Mouse (Mus musculus) MEL (cell line): ENCODE results near the gene Aasdhppt. TPM values are rescaled to one million over a fixed set of nuclear protein-coding genes. Genes with fewer than 3 reads are reported as not detected.

Experiments
- DNase-seq: peaks from one replicate; pipeline ENCODE4 v3.0.0; 2011; ENCODE audit warnings: low read depth, low spot score
- H3K27ac ChIP-seq: 2 replicates; pipeline ENCODE4 v1.5.1; 2012; ENCODE audit warnings: low read depth, mild to moderate bottlenecking, control low read depth, low read length, moderate library complexity; ENCODE audit not compliant: control insufficient read depth
- H3K27me3 ChIP-seq, 2 experiments: fragments of 150-350 bp in 1 of 2; sonication (generic) in 1 of 2; 2 replicates each; pipeline ENCODE4 v1.6.1; 2012; ENCODE audit warnings: low read length in 2 of 2, mild to moderate bottlenecking in 2 of 2, improper control_type of control experiment in 1 of 2, moderate library complexity in 1 of 2; ENCODE audit not compliant: insufficient read depth in 2 of 2, control insufficient read depth in 1 of 2
- H3K36me3 ChIP-seq, 2 experiments: 2 replicates each; pipeline ENCODE4 v1.6.1; 2012 to 2014; ENCODE audit warnings: low read length in 2 of 2, improper control_type of control experiment in 1 of 2, inconsistent platforms in 1 of 2, mild to moderate bottlenecking in 1 of 2; ENCODE audit not compliant: insufficient read depth in 2 of 2, control insufficient read depth in 1 of 2
- H3K4me1 ChIP-seq, 2 experiments: fragments of 150-350 bp in 1 of 2; sonication (generic) in 1 of 2; 2 replicates each; pipeline ENCODE4 v1.6.1; 2012; ENCODE audit warnings: low read length in 2 of 2, improper control_type of control experiment in 1 of 2, mild to moderate bottlenecking in 1 of 2; ENCODE audit not compliant: insufficient read depth in 2 of 2, control insufficient read depth in 1 of 2
- H3K4me3 ChIP-seq, 2 experiments: fragments of 150-350 bp in 1 of 2; sonication (generic) in 1 of 2; 2 replicates each; pipeline ENCODE4 v1.5.1; 2012; ENCODE audit warnings: low read depth in 2 of 2, low read length in 2 of 2, mild to moderate bottlenecking in 2 of 2, moderate library complexity in 2 of 2, control low read depth in 1 of 2, improper control_type of control experiment in 1 of 2; ENCODE audit not compliant: control insufficient read depth in 1 of 2, insufficient read depth in 1 of 2
- H3K79me2 ChIP-seq: 2 replicates; pipeline ENCODE4 v1.6.1; 2012; ENCODE audit warnings: mild to moderate bottlenecking, low read length, moderate library complexity; ENCODE audit not compliant: control insufficient read depth, poor library complexity, insufficient read depth
- H3K9ac ChIP-seq: 2 replicates; pipeline ENCODE4 v1.6.1; 2012; ENCODE audit warnings: low read depth, mild to moderate bottlenecking, control low read depth, low read length, moderate library complexity; ENCODE audit not compliant: control insufficient read depth, poor library complexity, severe bottlenecking
- H3K9me3 ChIP-seq: fragments of 150-350 bp; sonication (generic); replicated peaks from 2 replicates; pipeline ENCODE4 v1.6.1; 2012; ENCODE audit warnings: mild to moderate bottlenecking, low read length, improper control_type of control experiment, moderate library complexity; ENCODE audit not compliant: insufficient read depth
- BHLHE40 ChIP-seq: IDR thresholded peaks from 2 replicates; pipeline ENCODE4 v1.6.1; 2012; ENCODE audit warnings: low read depth, mild to moderate bottlenecking, inconsistent platforms, low read length, improper control_type of control experiment, borderline replicate concordance
- CHD2 ChIP-seq: IDR thresholded peaks from 2 replicates; pipeline ENCODE4 v1.6.1; 2011; ENCODE audit warnings: low read length, improper control_type of control experiment
- CTCF ChIP-seq, 3 experiments: IDR thresholded peaks in 2 of 3; conservative IDR thresholded peaks in 1 of 3; 2 replicates each; pipeline ENCODE4 v1.5.1; 2011 to 2012; ENCODE audit warnings: low read length in 3 of 3, low read depth in 2 of 3, mild to moderate bottlenecking in 2 of 3, improper control_type of control experiment in 1 of 3, inconsistent platforms in 1 of 3, mixed read lengths in 1 of 3, moderate library complexity in 1 of 3; ENCODE audit not compliant: control insufficient read depth in 1 of 3, insufficient read depth in 1 of 3, poor library complexity in 1 of 3, severe bottlenecking in 1 of 3
- ELF1 ChIP-seq: IDR thresholded peaks from 2 replicates; pipeline ENCODE4 v1.6.1; 2014; ENCODE audit warnings: low read depth, mild to moderate bottlenecking, inconsistent platforms, low read length, improper control_type of control experiment, moderate library complexity
- EP300 ChIP-seq, 2 experiments: IDR thresholded peaks; 2 replicates each; pipeline ENCODE4 v1.6.1; 2011; ENCODE audit warnings: improper control_type of control experiment in 2 of 2, low read length in 2 of 2, low read depth in 1 of 2, mild to moderate bottlenecking in 1 of 2
- ETS1 ChIP-seq: IDR thresholded peaks from 2 replicates; pipeline ENCODE4 v1.6.1; 2012; ENCODE audit warnings: low read depth, mild to moderate bottlenecking, inconsistent platforms, low read length, improper control_type of control experiment, moderate library complexity
- GABPA ChIP-seq: IDR thresholded peaks from 2 replicates; pipeline ENCODE4 v1.6.1; 2012; ENCODE audit warnings: low read depth, mild to moderate bottlenecking, inconsistent platforms, low read length, improper control_type of control experiment, moderate library complexity
- HCFC1 ChIP-seq: IDR thresholded peaks from 2 replicates; pipeline ENCODE4 v1.6.1; 2012; ENCODE audit warnings: low read depth, mild to moderate bottlenecking, inconsistent platforms, low read length, improper control_type of control experiment, moderate library complexity
- MAFK ChIP-seq: IDR thresholded peaks from 2 replicates; pipeline ENCODE4 v1.6.1; 2011; ENCODE audit warnings: low read depth, mild to moderate bottlenecking, low read length, improper control_type of control experiment, borderline replicate concordance
- MAX ChIP-seq: IDR thresholded peaks from 2 replicates; pipeline ENCODE4 v1.6.1; 2011; ENCODE audit warnings: low read length, improper control_type of control experiment
- MAZ ChIP-seq: IDR thresholded peaks from 2 replicates; pipeline ENCODE4 v1.6.1; 2012; ENCODE audit warnings: low read depth, mild to moderate bottlenecking, inconsistent platforms, low read length, improper control_type of control experiment
- MEF2A ChIP-seq: IDR thresholded peaks from 2 replicates; pipeline ENCODE4 v1.6.1; 2014; ENCODE audit warnings: low read depth, mild to moderate bottlenecking, inconsistent platforms, low read length, improper control_type of control experiment; ENCODE audit not compliant: poor library complexity, insufficient replicate concordance, severe bottlenecking; ENCODE audit errors: extremely low read depth
- MXI1 ChIP-seq: IDR thresholded peaks from 2 replicates; pipeline ENCODE4 v1.6.1; 2011; ENCODE audit warnings: mild to moderate bottlenecking, low read depth, low read length, improper control_type of control experiment
- MYB ChIP-seq: IDR thresholded peaks from 2 replicates; pipeline ENCODE4 v1.6.1; 2011; ENCODE audit warnings: mild to moderate bottlenecking, low read depth, low read length, improper control_type of control experiment
- MYC ChIP-seq: IDR thresholded peaks from 2 replicates; pipeline ENCODE4 v1.6.1; 2011; ENCODE audit warnings: low read depth, mild to moderate bottlenecking, low read length, improper control_type of control experiment, moderate library complexity
- NELFE ChIP-seq: IDR thresholded peaks from 2 replicates; pipeline ENCODE4 v1.6.1; 2011; ENCODE audit warnings: low read depth, low read length, improper control_type of control experiment
- NRF1 ChIP-seq: IDR thresholded peaks from 2 replicates; pipeline ENCODE4 v1.6.1; 2014; ENCODE audit warnings: low read depth, mild to moderate bottlenecking, inconsistent platforms, low read length, improper control_type of control experiment, moderate library complexity; ENCODE audit not compliant: poor library complexity, insufficient read depth, severe bottlenecking
- POLR2A ChIP-seq, 2 experiments: IDR thresholded peaks; 2 replicates each; pipeline ENCODE4 v1.6.1; 2011 to 2012; ENCODE audit warnings: low read length in 2 of 2, mild to moderate bottlenecking in 2 of 2, control low read depth in 1 of 2, improper control_type of control experiment in 1 of 2, low read depth in 1 of 2, moderate library complexity in 1 of 2; ENCODE audit not compliant: control insufficient read depth in 1 of 2, insufficient read depth in 1 of 2, poor library complexity in 1 of 2
- POLR2AphosphoS2 ChIP-seq: IDR thresholded peaks from 2 replicates; pipeline ENCODE4 v1.6.1; 2011; ENCODE audit warnings: low read length, improper control_type of control experiment
- RAD21 ChIP-seq: IDR thresholded peaks from 2 replicates; pipeline ENCODE4 v1.6.1; 2011; ENCODE audit warnings: mild to moderate bottlenecking, low read depth, low read length, improper control_type of control experiment
- RCOR1 ChIP-seq: IDR thresholded peaks from 2 replicates; pipeline ENCODE4 v1.6.1; 2012; ENCODE audit warnings: low read depth, mild to moderate bottlenecking, inconsistent platforms, low read length, improper control_type of control experiment
- SIN3A ChIP-seq: IDR thresholded peaks from 2 replicates; pipeline ENCODE4 v1.6.1; 2012; ENCODE audit warnings: low read length, improper control_type of control experiment, inconsistent platforms
- SMC3 ChIP-seq: IDR thresholded peaks from 2 replicates; pipeline ENCODE4 v1.6.1; 2011; ENCODE audit warnings: low read depth, low read length, improper control_type of control experiment
- TAL1 ChIP-seq: IDR thresholded peaks from 2 replicates; pipeline ENCODE4 v1.6.1; 2012; ENCODE audit warnings: mild to moderate bottlenecking, inconsistent platforms, low read length, moderate library complexity, mixed read lengths
- TBP ChIP-seq: IDR thresholded peaks from 2 replicates; pipeline ENCODE4 v1.8.0; 2011; ENCODE audit warnings: low read depth, low read length, improper control_type of control experiment
- TCF12 ChIP-seq: IDR thresholded peaks from 2 replicates; pipeline ENCODE4 v1.6.1; 2014; ENCODE audit warnings: low read depth, mild to moderate bottlenecking, inconsistent platforms, low read length, improper control_type of control experiment, moderate library complexity
- UBTF ChIP-seq: IDR thresholded peaks from 2 replicates; pipeline ENCODE4 v1.6.1; 2012; ENCODE audit warnings: low read depth, mild to moderate bottlenecking, inconsistent platforms, low read length, improper control_type of control experiment, moderate library complexity, borderline replicate concordance; ENCODE audit not compliant: insufficient read depth
- USF1 ChIP-seq: IDR thresholded peaks from 2 replicates; pipeline ENCODE4 v1.6.1; 2014; ENCODE audit warnings: low read depth, mild to moderate bottlenecking, inconsistent platforms, low read length, improper control_type of control experiment, moderate library complexity
- USF2 ChIP-seq, 2 experiments: IDR thresholded peaks; 2 replicates each; pipeline ENCODE4 v1.6.1; 2011 to 2012; ENCODE audit warnings: improper control_type of control experiment in 2 of 2, low read length in 2 of 2, borderline replicate concordance in 1 of 2, inconsistent platforms in 1 of 2, low read depth in 1 of 2, mild to moderate bottlenecking in 1 of 2; ENCODE audit not compliant: insufficient read depth in 1 of 2
- ZC3H11A ChIP-seq: IDR thresholded peaks from 2 replicates; pipeline ENCODE4 v1.6.1; 2012; ENCODE audit warnings: low read depth, mild to moderate bottlenecking, inconsistent platforms, low read length, improper control_type of control experiment
- ZKSCAN1 ChIP-seq: IDR thresholded peaks from 2 replicates; pipeline ENCODE4 v1.6.1; 2012; ENCODE audit warnings: low read depth, mild to moderate bottlenecking, inconsistent platforms, low read length, improper control_type of control experiment, moderate library complexity
- ZMIZ1 ChIP-seq: IDR thresholded peaks from 2 replicates; pipeline ENCODE4 v1.6.1; 2012; ENCODE audit warnings: low read depth, mild to moderate bottlenecking, inconsistent platforms, low read length, improper control_type of control experiment, moderate library complexity
- ZNF384 ChIP-seq: IDR thresholded peaks from 2 replicates; pipeline ENCODE4 v1.6.1; 2012; ENCODE audit warnings: low read depth, mild to moderate bottlenecking, inconsistent platforms, low read length, improper control_type of control experiment
- polyA plus RNA-seq, 2 experiments: library from polyadenylated mRNA; stranded (reverse) in 1 of 2; unstranded in 1 of 2; fragments of >175 nt in 1 of 2; fragments of >200 nt in 1 of 2; gene quantifications; 2 replicates each; pipeline versions ENCODE4 v1.2.1 to v1.2.4; 2012; ENCODE audit warnings: low replicate concordance in 2 of 2, low read depth in 1 of 2; ENCODE audit not compliant: insufficient read length in 2 of 2, insufficient read depth in 1 of 2, missing spikeins in 1 of 2
- total RNA-seq: library from RNA; depleted of rRNA; stranded (reverse); fragments of 300-350 nt; gene quantifications from 2 replicates; pipeline ENCODE4 v1.2.3, GENCODE M21; 2012; rRNA removed

Aasdhppt gene
- total RNA-seq (58.6 and 73.1 TPM in 2 replicates), polyA plus RNA-seq (10 to 100 TPM in 1 of 2 experiments, not detected in 1; 39.2 TPM)

- Histone ChIP-seq H3K27me3 (no peaks in the 10 kb centered on the region), H3K4me1 (peaks cover 3 to 25% of the 10 kb centered on the region in 2 experiments), H3K9me3 (no peaks in the 10 kb centered on the region), H3K27ac (peak within 1 kb of the TSS; percentile 87), H3K79me2 (peaks cover 26% of the 10 kb centered on the region), H3K9ac (peak within 1 kb of the TSS; percentile 81), H3K36me3 (peaks cover 19 to 39% of the 10 kb centered on the region in 2 experiments), H3K4me3 (peak within 1 kb of the TSS; percentile 83)
- DNase-seq = peak; percentile 100
- TF ChIP-seq MYB (peak; percentile 69), CHD2 (peak; percentile 59), MXI1 (peak; percentile 11), RCOR1 (no peak), USF1 (peak; percentile 54; the same call in 1 of the 2 replicates), ZMIZ1 (peak; percentile 95), BHLHE40 (peak; percentile 66; the same call in 1 of the 2 replicates), SMC3 (no peak), MYC (no peak; the same call in 1 of the 2 replicates), ZKSCAN1 (no peak; the same call in 1 of the 2 replicates), HCFC1 (peak; percentile 90), NELFE (peak; percentile 98), POLR2A (IDR thresholded peaks at IDR 0.05; ENCODE audit: control insufficient read depth in 1 of 2, insufficient read depth in 1 of 2, low read depth in 1 of 2, low read length in 2 of 2, poor library complexity in 1 of 2) (peak; percentile 95 to 97), MEF2A (peak; percentile 49; the same call in 1 of the 2 replicates), MAFK (no peak), GABPA (no peak), UBTF (peak; percentile 85; the same call in 1 of the 2 replicates), CTCF (IDR thresholded peaks at IDR 0.05 in 2 of 3, conservative IDR thresholded peaks at IDR 0.05 in 1 of 3; ENCODE audit: control insufficient read depth in 1 of 3, insufficient read depth in 1 of 3, low read depth in 2 of 3, low read length in 3 of 3, poor library complexity in 1 of 3, severe bottlenecking in 1 of 3) (no peak), RAD21 (no peak), ETS1 (peak; percentile 75), NRF1 (peak; percentile 98), SIN3A (peak; percentile 95), USF2 (IDR thresholded peaks at IDR 0.05; ENCODE audit: borderline replicate concordance in 1 of 2, insufficient read depth in 1 of 2, low read depth in 1 of 2, low read length in 2 of 2) (no peak), POLR2AphosphoS2 (peak; percentile 95), TAL1 (no peak), EP300 (IDR thresholded peaks at IDR 0.05; ENCODE audit: low read depth in 1 of 2, low read length in 2 of 2) (peak in 1 of 2 experiments; percentile 49; a peak in 2 of 4 replicates), MAZ (peak; percentile 96), ZNF384 (no peak), MAX (peak; percentile 13), TCF12 (peak; percentile 31), TBP (peak; percentile 73), ZC3H11A (no peak), ELF1 (peak; percentile 70)
Measured at GRCm38 (mm10) chr9:4309351-4310085, at the start of gene Aasdhppt, which contains the start of gene Kbtbd3. TSS of gene Aasdhppt (minus strand) at chr9:4309471. TSS of gene Kbtbd3 (plus strand) at chr9:4309833.
